Mouse (Mus musculus) C2C12 (cell line): ENCODE measurements around the gene Map3k12.

Experiments used
- CEBPB ChIP-seq: IDR thresholded peaks from one replicate; pipeline ENCODE4 v1.6.1; 2011; ENCODE audit warnings: low read depth, mild to moderate bottlenecking, control low read depth, moderate library complexity
- CTCF ChIP-seq: IDR thresholded peaks from one replicate; pipeline ENCODE4 v1.5.1; 2011; ENCODE audit not compliant: control insufficient read depth, insufficient read depth, insufficient read length
- MAX ChIP-seq: IDR thresholded peaks from one replicate; pipeline ENCODE4 v1.6.1; 2011; ENCODE audit warnings: mild to moderate bottlenecking, control low read depth

DNA sequence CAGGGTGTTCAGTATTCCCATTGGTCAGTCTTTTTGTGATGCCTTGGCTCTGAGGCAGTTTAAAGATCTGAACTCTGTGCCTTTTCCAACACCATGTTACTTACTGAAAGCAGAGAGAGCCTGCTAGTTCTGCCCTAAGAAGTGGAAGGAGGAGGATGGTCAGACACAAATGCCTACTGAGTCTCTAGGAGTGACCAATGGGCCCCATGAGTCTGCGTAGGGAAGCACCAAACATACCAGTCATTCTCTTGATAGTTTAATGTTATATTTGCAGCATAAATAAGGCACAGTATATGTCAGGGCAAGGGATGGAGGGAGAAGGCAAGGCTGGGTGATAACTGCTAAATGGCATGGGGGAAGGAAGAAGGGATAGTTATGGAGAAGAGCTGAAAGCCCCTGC, 11.5 kb upstream of the Map3k12 start:
- no peak for TF ChIP-seq CTCF
- no peak for TF ChIP-seq CEBPB
- TF ChIP-seq MAX, result no peak
